Mouse (Mus musculus): ENCODE data around the gene Mtr. TPM values are rescaled to one million over a fixed set of nuclear protein-coding genes. Genes with fewer than 3 reads are reported as not detected.
A peak's percentile ranks its signal among the peaks of the same experiment; 100 is the strongest.

The Mtr gene
- polyA plus RNA-seq, 2 experiments, result 4.0 to 9.6 TPM

DNA sequence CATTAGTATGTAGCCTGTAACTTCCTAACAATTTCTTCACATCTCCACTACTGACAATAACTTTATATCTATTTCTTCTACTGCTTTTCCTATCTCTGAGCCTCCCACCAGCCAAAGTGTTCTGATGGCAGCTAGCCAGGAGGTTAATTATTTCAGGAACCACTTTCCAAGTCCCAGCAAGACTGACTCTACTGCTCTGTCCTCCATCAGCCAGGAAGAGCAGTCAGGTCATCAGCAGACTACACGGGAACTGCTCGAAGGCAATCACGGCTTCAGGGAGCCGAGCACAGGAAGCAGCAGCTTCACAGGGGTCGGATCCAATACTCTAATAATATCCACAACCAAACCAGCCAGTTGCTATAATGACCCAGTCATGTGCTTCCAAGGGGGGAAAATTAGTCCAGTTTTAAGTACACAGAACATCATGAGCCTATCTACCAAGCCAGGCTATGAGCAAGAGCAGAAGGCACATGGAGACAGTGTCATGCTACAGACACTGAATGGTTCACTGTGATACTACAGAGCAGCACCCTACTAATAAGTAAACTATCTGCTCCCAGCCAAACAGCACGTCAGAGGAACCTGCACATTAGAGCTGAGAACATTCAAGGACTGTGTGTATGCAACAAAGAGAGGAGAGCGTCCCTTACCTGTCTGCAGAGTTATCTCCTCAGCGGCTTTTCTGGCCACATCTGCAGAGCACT lies 8.6 kb downstream of the Mtr start:
- peak; percentile 38; the same call in 1 of the 2 replicates for ATAC-seq (ENCODE audit: insufficient read depth)
- no peak overlapping the region for H3K4me2 ChIP-seq (ENCODE audit: low read depth)
- WGBS (ENCODE audit: insufficient replicate concordance), result 75% methylated on average over 8 of the region's 8 CpGs

DNA sequence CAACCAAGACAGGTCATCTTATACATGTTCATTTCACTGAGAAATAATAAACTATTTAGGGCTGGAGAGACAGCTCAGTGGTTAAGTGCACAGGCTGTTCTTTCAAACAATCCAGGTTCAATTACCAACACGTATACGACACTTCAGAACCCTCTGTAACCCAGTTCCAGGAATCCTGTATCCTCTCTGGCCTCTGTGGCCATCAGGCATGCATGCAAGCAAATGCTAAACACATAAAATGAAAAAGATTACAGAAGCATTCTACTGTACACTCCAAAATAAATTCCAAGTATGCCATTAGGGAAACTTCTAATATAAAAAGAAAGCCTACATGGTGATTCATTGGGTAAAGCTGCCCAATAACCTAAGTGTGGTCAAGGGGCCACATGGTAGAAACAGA lies 12.0 kb downstream of the Mtr start:
- H3K4me2 ChIP-seq (ENCODE audit: low read depth), result no peak overlapping the region
- no peak overlapping the region for H3K9ac ChIP-seq (replicated peaks)
- no peak overlapping the region for H3K4me3 ChIP-seq (ENCODE audit: insufficient read depth in 1 of 2, low read depth in 2 of 2, low read length in 2 of 2)
- TF ChIP-seq CTCF (IDR thresholded peaks at IDR 0.05; ENCODE audit: low read depth), result no peak
- no peak for TF ChIP-seq EP300 (IDR thresholded peaks at IDR 0.05; ENCODE audit: low read depth)
- no peak for ATAC-seq (ENCODE audit: insufficient read depth)
- no peak overlapping the region for H3K27ac ChIP-seq
- 85% methylated on average over 2 of the region's 2 CpGs for WGBS (ENCODE audit: insufficient replicate concordance)
- no peaks in the 10 kb centered on the region for H3K27me3 ChIP-seq (ENCODE audit: control insufficient read depth, insufficient read depth, low read length)
- H3K9me3 ChIP-seq (ENCODE audit: control insufficient read depth, low read length), result no peaks in the 10 kb centered on the region
- no peak for DNase-seq (ENCODE audit: low read depth in 3 of 3, low spot score in 3 of 3)
- 0 out of 4 replicates have a peak, but pooled peaks cover 0 to 3% of the 10 kb centered on the region in 2 experiments for H3K4me1 ChIP-seq (replicated peaks; ENCODE audit: control insufficient read depth in 2 of 2, insufficient read depth in 2 of 2, low read length in 1 of 2)
- H3K36me3 ChIP-seq (replicated peaks; ENCODE audit: control insufficient read depth, insufficient read depth, low read depth), result peaks cover 40% of the 10 kb centered on the region

More for the DNA sequence above, 8.6 kb downstream of the Mtr start:
- DNase-seq (ENCODE audit: low read depth in 3 of 3, low spot score in 3 of 3), result no peak
- H3K4me1 ChIP-seq (replicated peaks; ENCODE audit: control insufficient read depth in 2 of 2, insufficient read depth in 2 of 2, low read length in 1 of 2), result peaks cover 0 to 3% of the 10 kb centered on the region in 2 experiments; a peak in 1 of 4 replicates
- no peak overlapping the region for H3K9ac ChIP-seq (replicated peaks)
- H3K4me3 ChIP-seq (ENCODE audit: insufficient read depth in 1 of 2, low read depth in 2 of 2, low read length in 2 of 2), result no peak overlapping the region
- TF ChIP-seq CTCF (IDR thresholded peaks at IDR 0.05; ENCODE audit: low read depth) (no peak), EP300 (IDR thresholded peaks at IDR 0.05; ENCODE audit: low read depth) (no peak)
- H3K9me3 ChIP-seq (ENCODE audit: control insufficient read depth, low read length), result no peaks in the 10 kb centered on the region
- H3K27me3 ChIP-seq (ENCODE audit: control insufficient read depth, insufficient read depth, low read length), result no peaks in the 10 kb centered on the region
- H3K36me3 ChIP-seq (replicated peaks; ENCODE audit: control insufficient read depth, insufficient read depth, low read depth), result peaks cover 31% of the 10 kb centered on the region
- no peak overlapping the region for H3K27ac ChIP-seq

DNA sequence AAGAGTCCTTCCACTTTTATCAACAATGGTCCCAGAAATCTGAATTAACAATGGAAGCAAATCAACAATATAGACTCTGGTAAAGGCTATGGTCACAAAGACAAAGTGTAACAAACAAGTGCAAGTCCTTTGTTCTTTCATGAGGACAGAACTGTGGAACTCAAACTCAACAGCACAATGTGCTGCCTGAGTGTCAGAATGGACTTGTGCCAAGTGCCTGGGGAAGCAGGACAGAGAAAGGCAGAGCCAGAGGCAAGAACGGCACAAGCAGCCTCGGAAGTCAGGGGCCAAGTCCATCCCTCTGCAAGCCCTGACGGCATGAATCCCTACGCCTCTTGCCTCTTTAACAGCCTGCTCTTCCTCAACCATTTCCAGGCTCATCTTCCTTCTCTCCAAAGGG lies 13.9 kb downstream of the Mtr start:
- no peaks in the 10 kb centered on the region for H3K4me1 ChIP-seq (replicated peaks; ENCODE audit: control insufficient read depth in 2 of 2, insufficient read depth in 2 of 2, low read length in 1 of 2)
- H3K27me3 ChIP-seq (ENCODE audit: control insufficient read depth, insufficient read depth, low read length), result no peaks in the 10 kb centered on the region
- H3K27ac ChIP-seq, result no peak overlapping the region
- peaks cover 37% of the 10 kb centered on the region for H3K36me3 ChIP-seq (replicated peaks; ENCODE audit: control insufficient read depth, insufficient read depth, low read depth)
- DNase-seq (ENCODE audit: low read depth in 3 of 3, low spot score in 3 of 3) (no peak), ATAC-seq (ENCODE audit: insufficient read depth) (no peak)
- 78% methylated on average over 4 of the region's 4 CpGs for WGBS (ENCODE audit: insufficient replicate concordance)
- no peak for TF ChIP-seq CTCF (IDR thresholded peaks at IDR 0.05; ENCODE audit: low read depth)
- TF ChIP-seq EP300 (IDR thresholded peaks at IDR 0.05; ENCODE audit: low read depth), result no peak
- no peaks in the 10 kb centered on the region for H3K9me3 ChIP-seq (ENCODE audit: control insufficient read depth, low read length)
- no peak overlapping the region for H3K4me2 ChIP-seq (ENCODE audit: low read depth)
- no peak overlapping the region for H3K9ac ChIP-seq (replicated peaks)
- no peak overlapping the region for H3K4me3 ChIP-seq (ENCODE audit: insufficient read depth in 1 of 2, low read depth in 2 of 2, low read length in 2 of 2)

DNA sequence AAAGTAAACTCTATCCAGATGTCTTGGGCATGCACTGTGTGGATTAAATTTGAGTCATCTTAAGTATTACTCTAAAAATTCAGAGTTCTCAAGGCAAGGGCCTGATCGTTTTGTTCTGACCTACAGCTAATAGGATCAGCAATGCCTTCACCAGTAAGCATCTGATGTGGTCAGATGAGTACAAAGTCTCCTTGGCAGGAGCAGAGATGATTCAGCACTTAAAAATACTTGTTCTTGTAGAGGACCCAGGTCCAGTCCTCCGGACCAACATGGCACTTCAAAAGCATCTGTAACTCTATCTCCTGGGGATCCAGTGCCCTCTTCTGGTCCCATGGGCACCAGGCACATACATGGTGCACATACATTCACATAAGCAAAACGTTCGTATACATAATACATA lies 25.8 kb downstream of the Mtr start:
- H3K4me3 ChIP-seq (ENCODE audit: insufficient read depth in 1 of 2, low read depth in 2 of 2, low read length in 2 of 2), result no peak overlapping the region
- H3K9ac ChIP-seq (replicated peaks), result no peak overlapping the region
- no peak for ATAC-seq (ENCODE audit: insufficient read depth)
- H3K4me2 ChIP-seq (ENCODE audit: low read depth), result no peak overlapping the region
- H3K36me3 ChIP-seq (replicated peaks; ENCODE audit: control insufficient read depth, insufficient read depth, low read depth), result peaks cover 15% of the 10 kb centered on the region
- no peak for TF ChIP-seq EP300 (IDR thresholded peaks at IDR 0.05; ENCODE audit: low read depth)
- no peak for TF ChIP-seq CTCF (IDR thresholded peaks at IDR 0.05; ENCODE audit: low read depth)
- no peak overlapping the region for H3K27ac ChIP-seq
- no peaks in the 10 kb centered on the region for H3K4me1 ChIP-seq (replicated peaks; ENCODE audit: control insufficient read depth in 2 of 2, insufficient read depth in 2 of 2, low read length in 1 of 2)
- H3K9me3 ChIP-seq (ENCODE audit: control insufficient read depth, low read length), result no peaks in the 10 kb centered on the region
- WGBS (ENCODE audit: insufficient replicate concordance), result 71% methylated on average over 4 of the region's 4 CpGs
- DNase-seq (ENCODE audit: low read depth in 3 of 3, low spot score in 3 of 3), result no peak
- no peaks in the 10 kb centered on the region for H3K27me3 ChIP-seq (ENCODE audit: control insufficient read depth, insufficient read depth, low read length)

DNA sequence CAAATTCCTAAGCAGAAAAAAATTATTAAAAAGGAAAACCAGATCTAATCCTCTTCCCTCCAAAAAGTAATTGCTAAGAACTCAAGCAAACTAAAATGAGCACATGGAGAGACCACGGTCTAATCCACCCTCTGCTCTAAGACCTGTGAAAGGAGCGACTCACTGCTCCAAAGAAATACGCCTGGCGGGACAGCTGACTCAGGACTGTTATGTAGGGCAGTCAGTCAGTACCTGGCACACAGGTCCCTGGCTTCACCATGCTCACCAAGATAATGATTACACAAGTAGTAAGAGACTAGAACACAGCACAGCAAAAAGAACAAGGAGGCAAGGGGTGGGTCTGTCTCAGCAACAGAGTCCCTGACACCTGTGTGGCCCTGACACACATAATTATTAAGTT lies 29.7 kb downstream of the Mtr start:
- Histone ChIP-seq H3K27me3 (ENCODE audit: control insufficient read depth, insufficient read depth, low read length) (no peaks in the 10 kb centered on the region), H3K27ac (no peak overlapping the region), H3K9ac (replicated peaks) (no peak overlapping the region), H3K36me3 (replicated peaks; ENCODE audit: control insufficient read depth, insufficient read depth, low read depth) (peaks cover 17% of the 10 kb centered on the region), H3K9me3 (ENCODE audit: control insufficient read depth, low read length) (no peaks in the 10 kb centered on the region), H3K4me2 (ENCODE audit: low read depth) (no peak overlapping the region), H3K4me3 (ENCODE audit: insufficient read depth in 1 of 2, low read depth in 2 of 2, low read length in 2 of 2) (no peak overlapping the region), H3K4me1 (replicated peaks; ENCODE audit: control insufficient read depth in 2 of 2, insufficient read depth in 2 of 2, low read length in 1 of 2) (no peaks in the 10 kb centered on the region)
- no peak for ATAC-seq (ENCODE audit: insufficient read depth)
- TF ChIP-seq EP300 (IDR thresholded peaks at IDR 0.05; ENCODE audit: low read depth) (no peak), CTCF (IDR thresholded peaks at IDR 0.05; ENCODE audit: low read depth) (no peak)
- DNase-seq (ENCODE audit: low read depth in 3 of 3, low spot score in 3 of 3), result no peak
- WGBS (ENCODE audit: insufficient replicate concordance), result 83% methylated on average over 4 of the region's 4 CpGs
